Mouse (Mus musculus): ENCODE data around the gene Kalrn. TPM values are rescaled to one million over a fixed set of nuclear protein-coding genes. Genes with fewer than 3 reads are reported as not detected.

The Kalrn gene
- total and polyA plus RNA-seq, 2 experiments from 2014 or later: 23.6 to 148 TPM

- DNase-seq (peak; percentile 62), ATAC-seq (peak; percentile 7)
- WGBS: 2% methylated on average over 59 of the region's 61 CpGs
Measured at GRCm38 (mm10) chr16:34572406-34573150, 754 bp downstream of the Kalrn start.

GRCm38 (mm10) chr16:34571931-34572405 is 1.4 kb downstream of the Kalrn start:
- H3K9me3 ChIP-seq (ENCODE audit: low read length): no peaks in the 10 kb centered on the region
- H3K36me3 ChIP-seq (ENCODE audit: insufficient read depth): no peaks in the 10 kb centered on the region
- peak; percentile 12; the same call in 1 of the 2 replicates for ATAC-seq
- 1% methylated on average over 10 of the region's 10 CpGs for whole genome bisulfite sequencing
- peak overlapping the region; percentile 83 for H3K4me2 ChIP-seq (ENCODE audit: low read depth)
- TF ChIP-seq CTCF (IDR thresholded peaks at IDR 0.05; ENCODE audit: low read depth): peak; percentile 68
- H3K4me1 ChIP-seq (ENCODE audit: insufficient read depth): peaks cover 24% of the 10 kb centered on the region
- H3K27ac ChIP-seq (ENCODE audit: low read depth, low read length): peak overlapping the region; percentile 98
- DNase-seq: peak; percentile 62
- peak overlapping the region; percentile 98 for H3K9ac ChIP-seq
- H3K27me3 ChIP-seq (ENCODE audit: insufficient read depth, low read length): no peaks in the 10 kb centered on the region
- H3K4me3 ChIP-seq (ENCODE audit: low read depth, low read length): peak overlapping the region; percentile 92

More at GRCm38 (mm10) chr16:34572406-34573150, 754 bp downstream of the Kalrn start:
- Histone ChIP-seq H3K4me1 (ENCODE audit: insufficient read depth) (peaks cover 24% of the 10 kb centered on the region), H3K9me3 (ENCODE audit: low read length) (no peaks in the 10 kb centered on the region), H3K9ac (peak overlapping the region; percentile 98), H3K4me3 (ENCODE audit: low read depth, low read length) (peak overlapping the region; percentile 92), H3K27me3 (ENCODE audit: insufficient read depth, low read length) (no peaks in the 10 kb centered on the region), H3K27ac (ENCODE audit: low read depth, low read length) (peak overlapping the region; percentile 98), H3K4me2 (ENCODE audit: low read depth) (peak overlapping the region; percentile 83), H3K36me3 (ENCODE audit: insufficient read depth) (no peaks in the 10 kb centered on the region)
- 0 out of 2 replicates have a peak, but pooled peaks have one; percentile 1 for TF ChIP-seq CTCF (IDR thresholded peaks at IDR 0.05; ENCODE audit: low read depth)

GRCm38 (mm10) chr16:34569897-34570296 is 3.4 kb downstream of the Kalrn start:
- WGBS: 59% methylated on average over 2 of the region's 2 CpGs
- no peak overlapping the region for H3K27ac ChIP-seq (ENCODE audit: low read depth, low read length)
- no peaks in the 10 kb centered on the region for H3K9me3 ChIP-seq (ENCODE audit: low read length)
- H3K9ac ChIP-seq: no peak overlapping the region
- peaks cover 28% of the 10 kb centered on the region for H3K4me1 ChIP-seq (ENCODE audit: insufficient read depth)
- DNase-seq: no peak
- H3K36me3 ChIP-seq (ENCODE audit: insufficient read depth): no peaks in the 10 kb centered on the region
- H3K4me2 ChIP-seq (ENCODE audit: low read depth): no peak overlapping the region
- no peak for TF ChIP-seq CTCF (IDR thresholded peaks at IDR 0.05; ENCODE audit: low read depth)
- no peak for ATAC-seq
- H3K4me3 ChIP-seq (ENCODE audit: low read depth, low read length): no peak overlapping the region
- no peaks in the 10 kb centered on the region for H3K27me3 ChIP-seq (ENCODE audit: insufficient read depth, low read length)

GRCm38 (mm10) chr16:34568831-34569230 is 4.5 kb downstream of the Kalrn start:
- H3K9me3 ChIP-seq (ENCODE audit: low read length): no peaks in the 10 kb centered on the region
- no peak overlapping the region for H3K9ac ChIP-seq
- TF ChIP-seq CTCF (IDR thresholded peaks at IDR 0.05; ENCODE audit: low read depth): no peak
- H3K4me3 ChIP-seq (ENCODE audit: low read depth, low read length): no peak overlapping the region
- no peaks in the 10 kb centered on the region for H3K27me3 ChIP-seq (ENCODE audit: insufficient read depth, low read length)
- no peak overlapping the region for H3K27ac ChIP-seq (ENCODE audit: low read depth, low read length)
- H3K4me1 ChIP-seq (ENCODE audit: insufficient read depth): peaks cover 25% of the 10 kb centered on the region
- WGBS: 67% methylated on average over 6 of the region's 6 CpGs
- DNase-seq: no peak
- no peak overlapping the region for H3K4me2 ChIP-seq (ENCODE audit: low read depth)
- no peak for ATAC-seq
- H3K36me3 ChIP-seq (ENCODE audit: insufficient read depth): no peaks in the 10 kb centered on the region

- Histone ChIP-seq H3K27me3 (ENCODE audit: insufficient read depth, low read length) (no peaks in the 10 kb centered on the region), H3K9ac (no peak overlapping the region), H3K4me1 (ENCODE audit: insufficient read depth) (peaks cover 16% of the 10 kb centered on the region), H3K27ac (ENCODE audit: low read depth, low read length) (0 out of 2 replicates have a peak overlapping the region, but pooled peaks have one; percentile 11), H3K4me2 (ENCODE audit: low read depth) (no peak overlapping the region), H3K9me3 (ENCODE audit: low read length) (no peaks in the 10 kb centered on the region), H3K36me3 (ENCODE audit: insufficient read depth) (no peaks in the 10 kb centered on the region), H3K4me3 (ENCODE audit: low read depth, low read length) (no peak overlapping the region)
- ATAC-seq (no peak), DNase-seq (no peak)
- 65% methylated on average over 11 of the region's 11 CpGs for WGBS
- TF ChIP-seq CTCF (IDR thresholded peaks at IDR 0.05; ENCODE audit: low read depth): no peak
Measured at GRCm38 (mm10) chr16:34563593-34564280, 9.6 kb downstream of the Kalrn start.

- H3K9ac ChIP-seq: no peak overlapping the region
- H3K9me3 ChIP-seq (ENCODE audit: low read length): no peaks in the 10 kb centered on the region
- no peak for TF ChIP-seq CTCF (IDR thresholded peaks at IDR 0.05; ENCODE audit: low read depth)
- H3K4me1 ChIP-seq (ENCODE audit: insufficient read depth): peaks cover 16% of the 10 kb centered on the region
- no peak overlapping the region for H3K27ac ChIP-seq (ENCODE audit: low read depth, low read length)
- ATAC-seq (no peak), DNase-seq (no peak)
- no peaks in the 10 kb centered on the region for H3K27me3 ChIP-seq (ENCODE audit: insufficient read depth, low read length)
- WGBS: 10% methylated on average over 5 of the region's 5 CpGs
- H3K4me3 ChIP-seq (ENCODE audit: low read depth, low read length): no peak overlapping the region
- H3K4me2 ChIP-seq (ENCODE audit: low read depth): no peak overlapping the region
- no peaks in the 10 kb centered on the region for H3K36me3 ChIP-seq (ENCODE audit: insufficient read depth)
Measured at GRCm38 (mm10) chr16:34561734-34562135, 11.6 kb downstream of the Kalrn start.

- H3K36me3 ChIP-seq (ENCODE audit: insufficient read depth): no peaks in the 10 kb centered on the region
- ATAC-seq (no peak), DNase-seq (no peak)
- H3K4me2 ChIP-seq (ENCODE audit: low read depth): no peak overlapping the region
- 48% methylated on average over 5 of the region's 5 CpGs for WGBS
- H3K9me3 ChIP-seq (ENCODE audit: low read length): no peaks in the 10 kb centered on the region
- H3K4me3 ChIP-seq (ENCODE audit: low read depth, low read length): no peak overlapping the region
- no peak overlapping the region for H3K9ac ChIP-seq
- TF ChIP-seq CTCF (IDR thresholded peaks at IDR 0.05; ENCODE audit: low read depth): no peak
- peaks cover 18% of the 10 kb centered on the region for H3K4me1 ChIP-seq (ENCODE audit: insufficient read depth)
- no peak overlapping the region for H3K27ac ChIP-seq (ENCODE audit: low read depth, low read length)
- H3K27me3 ChIP-seq (ENCODE audit: insufficient read depth, low read length): no peaks in the 10 kb centered on the region
Measured at GRCm38 (mm10) chr16:34560814-34561213, 12.5 kb downstream of the Kalrn start.
